Mouse (Mus musculus) liver, adult (tissue): ENCODE measurements around the gene Vsig2.

Source experiments
- GATA4 ChIP-seq: IDR thresholded peaks from 2 replicates; pipeline ENCODE4 v1.6.1; 2014; ENCODE audit warnings: mild to moderate bottlenecking, low read length; ENCODE audit not compliant: insufficient replicate concordance

The Vsig2 gene

DNA sequence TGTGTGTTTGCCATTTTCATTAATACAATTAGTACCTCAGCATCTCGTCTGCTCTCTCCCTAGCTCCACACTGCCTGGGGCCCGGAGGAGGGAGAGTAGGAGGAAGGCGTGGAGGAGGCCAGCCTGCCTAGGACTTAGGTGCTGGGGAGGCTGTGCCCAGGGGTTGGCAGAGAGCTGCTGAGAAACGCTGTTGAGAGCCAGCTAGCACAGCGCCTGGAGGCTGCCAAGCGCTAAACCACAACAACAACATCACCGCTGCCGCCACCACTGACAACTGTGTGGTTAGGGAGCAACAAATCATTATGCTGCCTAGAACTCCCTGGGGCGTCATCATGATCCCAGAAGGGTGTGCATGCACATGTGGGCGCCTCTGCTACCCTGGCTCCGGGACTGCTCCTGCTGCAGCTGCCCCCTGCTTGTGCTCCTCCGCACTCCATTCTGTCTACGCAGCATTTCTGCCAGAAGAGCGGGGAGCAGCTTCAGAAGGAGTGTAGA is 37.4 kb downstream of the Vsig2 start:
- TF ChIP-seq GATA4, result no peak

DNA sequence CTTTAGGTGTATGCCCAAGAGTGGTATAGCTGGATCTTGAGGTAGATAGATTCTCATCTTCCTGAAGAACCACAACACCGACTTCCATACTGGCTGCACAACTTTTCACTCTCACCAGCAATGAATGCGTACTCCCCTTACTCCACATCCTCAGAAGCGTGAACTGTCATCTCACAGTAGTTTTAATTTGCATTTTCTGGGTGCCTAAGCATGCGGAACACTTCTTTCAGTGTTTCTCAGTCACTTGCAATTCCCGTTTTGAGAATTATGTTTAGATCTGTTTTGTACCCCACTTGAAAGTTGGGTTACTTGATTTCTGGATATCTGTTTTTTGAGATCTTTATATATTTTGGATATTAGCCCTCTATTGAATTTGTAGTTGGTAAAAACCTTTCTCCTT is 44.5 kb downstream of the Vsig2 start:
- TF ChIP-seq GATA4, result no peak

GRCm38 (mm10) chr9:37586718-37587117 is 47.7 kb downstream of the Vsig2 start:
- no peak for TF ChIP-seq GATA4

- TF ChIP-seq GATA4, result no peak
These were observed 51.3 kb downstream of the Vsig2 start for GRCm38 (mm10) chr9:37590381-37590780.

- no peak for TF ChIP-seq GATA4
These were observed 53.0 kb downstream of the Vsig2 start for GRCm38 (mm10) chr9:37592025-37592424.

DNA sequence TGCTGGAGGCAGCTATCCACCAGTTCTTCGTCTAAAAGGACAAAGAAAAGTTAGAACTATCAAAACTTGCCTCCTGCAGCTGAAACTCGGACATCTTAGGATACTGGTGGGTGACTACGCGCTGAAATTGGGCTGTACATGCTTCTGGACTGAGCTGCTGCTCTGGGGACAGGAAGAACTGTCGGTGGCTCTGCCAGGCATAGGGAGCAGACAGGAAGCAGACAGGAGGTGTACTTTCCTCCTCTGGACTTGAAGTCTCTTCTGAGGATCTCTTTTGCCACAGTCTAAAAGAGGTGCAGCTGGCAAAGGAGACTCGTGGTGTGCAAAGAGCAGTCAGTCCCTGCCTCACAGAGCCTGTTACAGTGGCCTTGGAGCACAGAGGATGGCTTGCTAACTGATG is 53.6 kb downstream of the Vsig2 start:
- TF ChIP-seq GATA4, result no peak

DNA sequence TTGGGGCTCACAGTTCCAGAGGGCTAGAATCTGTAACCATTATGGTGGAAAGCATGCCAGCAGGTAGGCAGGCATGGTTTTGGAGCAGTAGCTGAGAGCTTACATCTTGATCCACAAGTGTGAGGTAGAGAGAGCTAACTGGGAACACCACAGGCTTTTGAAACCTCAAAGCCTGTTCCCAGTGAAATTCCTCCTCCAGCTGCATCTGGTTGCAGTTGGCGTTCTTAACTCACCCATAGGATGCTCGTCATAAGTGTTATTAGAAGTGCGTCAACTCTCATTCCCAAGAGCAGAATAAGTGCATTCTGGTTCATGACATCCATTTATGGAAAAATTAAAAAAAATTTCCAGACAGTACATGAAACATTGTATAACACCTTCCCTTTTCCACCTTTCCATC is 54.6 kb downstream of the Vsig2 start:
- TF ChIP-seq GATA4, result no peak
